Mouse (Mus musculus): Measurements from ENCODE around the gene Olfr295.

Olfr295 gene

GRCm38 (mm10) chr7:86583562-86583961 is at the start of gene Olfr295:
Gene Olfr295 (plus strand): TSS chr7:86583862.
- no peak for DNase-seq (ENCODE audit: low read depth, low spot score)

GRCm38 (mm10) chr7:86616543-86616942 is 32.9 kb downstream of the Olfr295 start, which contains the start of gene Olfr294:
Gene Olfr294 (minus strand): TSS chr7:86616643.
- no peak for DNase-seq (ENCODE audit: low read depth, low spot score)

Data from brain, embryonic 18.5 days (tissue).